Mouse (Mus musculus) right cerebral cortex, postnatal 14 days (tissue): ENCODE data around the gene Tas2r109.
"Not testable (repeated sequence)": the region's sequence is repeated elsewhere in the genome, so short reads cannot be mapped to it uniquely, and the experiment has no call there.

Source experiments
- DNase-seq: peaks from one replicate; pipeline ENCODE4 v3.0.0; 2022

The Tas2r109 gene

DNA sequence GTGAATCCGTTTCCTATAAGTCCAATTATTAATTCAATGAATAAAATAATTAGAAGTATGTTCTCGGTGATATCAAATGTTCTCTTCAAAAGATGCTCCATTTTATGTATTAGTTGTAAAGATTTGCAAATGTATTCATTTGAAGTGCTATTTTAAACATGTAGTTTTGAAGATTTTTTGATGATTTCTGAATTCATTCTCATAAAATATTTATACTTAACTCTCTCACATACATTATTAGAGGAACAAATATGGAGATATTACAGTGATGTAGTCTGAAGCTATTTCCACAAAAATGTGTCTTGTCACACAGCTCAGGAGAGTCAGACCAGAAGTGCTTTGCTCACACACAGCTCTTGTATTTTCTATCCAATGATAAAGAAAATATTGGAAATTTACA, at the start of gene Tas2r109:
Tas2r109 (minus strand) TSS at position 101 of the 400 bp plus-strand sequence.
- DNase-seq, result no peak

DNA sequence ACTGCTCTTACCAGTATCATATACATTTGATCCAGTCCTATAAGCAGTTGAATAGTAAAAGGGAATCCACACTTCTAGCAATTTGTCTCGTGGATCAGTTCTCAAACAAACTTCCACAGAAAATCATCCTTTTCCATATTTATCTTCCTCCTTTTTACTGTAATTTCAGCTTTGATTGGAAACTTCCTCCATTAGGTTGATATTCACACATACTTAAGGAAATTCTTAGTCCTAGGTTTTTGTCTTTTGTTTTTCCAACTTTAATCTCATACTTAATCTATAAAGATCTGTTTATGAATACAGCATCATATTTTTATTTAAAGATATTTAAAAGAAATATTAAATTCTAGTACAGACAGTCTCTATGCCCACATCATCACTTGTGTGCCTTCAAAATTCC, 22.9 kb downstream of the Tas2r109 start, which contains the start of gene Tas2r131:
Tas2r131 (minus strand) TSS at position 101 of the 400 bp plus-strand sequence.
- no peak for DNase-seq

GRCm38 (mm10) chr6:132950802-132951201, 30.0 kb downstream of the Tas2r109 start, which contains the start of gene Tas2r129:
Gene Tas2r129 (plus strand): TSS chr6:132951102.
- no peak for DNase-seq

GRCm38 (mm10) chr6:132941376-132941775, 39.4 kb downstream of the Tas2r109 start:
- DNase-seq, result not testable (repeated sequence)
